Mouse (Mus musculus) bone marrow, adult 2 months (tissue): ENCODE measurements around the gene Dleu7. TPM values are rescaled to one million over a fixed set of nuclear protein-coding genes. Genes with fewer than 3 reads are reported as not detected.

Source experiments
- H3K27ac ChIP-seq: fragments of 200-500 bp; 2 replicates; pipeline ENCODE4 v1.5.1; 2012; ENCODE audit warnings: low read depth, mild to moderate bottlenecking, control low read depth, inconsistent platforms, low read length; ENCODE audit not compliant: control insufficient read depth, poor library complexity, insufficient read depth
- H3K4me1 ChIP-seq: fragments of 200-500 bp; 2 replicates; pipeline ENCODE4 v1.6.1; 2011; ENCODE audit warnings: low read length; ENCODE audit not compliant: control insufficient read depth, insufficient read depth
- H3K4me3 ChIP-seq: fragments of 200-500 bp; replicated peaks from 2 replicates; pipeline ENCODE3; 2011; ENCODE audit warnings: mild to moderate bottlenecking, low read depth, low read length, control low read depth; ENCODE audit not compliant: control insufficient read depth
- CTCF ChIP-seq: fragments of 200-500 bp; IDR thresholded peaks from 2 replicates; pipeline ENCODE4 v1.5.1; 2011; ENCODE audit warnings: low read length, control low read depth; ENCODE audit not compliant: control insufficient read depth, insufficient read depth
- POLR2A ChIP-seq: fragments of 200-500 bp; IDR thresholded peaks from 2 replicates; pipeline ENCODE4 v1.6.1; 2011; ENCODE audit warnings: low read depth, mild to moderate bottlenecking, control low read depth, low read length, borderline replicate concordance; ENCODE audit not compliant: control insufficient read depth
- WGBS: fragments of 180-500 bp; shearing (Covaris S2); methylation state at CpG from one replicate; pipeline ENCODE4 v1.1.7; 2018; 5-methylcytosine and 5-hydroxymethylcytosine counted together
- polyA plus RNA-seq: library from polyadenylated mRNA; stranded (reverse); fragments of >200 nt; gene quantifications from 2 replicates; pipeline ENCODE4 v1.2.4, GENCODE M21; 2011; ENCODE audit warnings: low replicate concordance; ENCODE audit not compliant: missing spikeins, insufficient read depth, insufficient read length

Dleu7 gene
- polyA plus RNA-seq, 1 experiment = not detected

GRCm38 (mm10) chr14:62328606-62329005 lies 35.8 kb upstream of the Dleu7 start:
- 66% methylated on average over 6 of the region's 6 CpGs for WGBS
- no peak for TF ChIP-seq CTCF
- no peak for TF ChIP-seq POLR2A
- Histone ChIP-seq H3K27ac (no peak overlapping the region), H3K4me1 (peaks cover 2% of the 10 kb centered on the region), H3K4me3 (no peak overlapping the region)

GRCm38 (mm10) chr14:62327171-62327570 lies 34.3 kb upstream of the Dleu7 start:
- Histone ChIP-seq H3K27ac (no peak overlapping the region), H3K4me3 (no peak overlapping the region), H3K4me1 (no peaks in the 10 kb centered on the region; the same call in 1 of the 2 replicates)
- no peak for TF ChIP-seq POLR2A
- TF ChIP-seq CTCF = no peak
- WGBS = 71% methylated on average over 2 of the region's 2 CpGs

- H3K27ac ChIP-seq = no peak overlapping the region
- H3K4me3 ChIP-seq = no peak overlapping the region
- no peaks in the 10 kb centered on the region for H3K4me1 ChIP-seq
- TF ChIP-seq POLR2A = no peak
- no peak for TF ChIP-seq CTCF
- 78% methylated on average over 3 of the region's 3 CpGs for WGBS
Observed at GRCm38 (mm10) chr14:62326026-62326425, 33.2 kb upstream of the Dleu7 start.

- TF ChIP-seq CTCF = no peak
- no peak for TF ChIP-seq POLR2A
- WGBS = 86% methylated on average over 5 of the region's 5 CpGs
- H3K4me3 ChIP-seq = no peak overlapping the region
Observed at GRCm38 (mm10) chr14:62324943-62325342, 32.1 kb upstream of the Dleu7 start.

GRCm38 (mm10) chr14:62323457-62323856 lies 30.6 kb upstream of the Dleu7 start:
- no peak for TF ChIP-seq POLR2A
- no peak for TF ChIP-seq CTCF
- Histone ChIP-seq H3K4me1 (no peaks in the 10 kb centered on the region), H3K27ac (no peak overlapping the region), H3K4me3 (no peak overlapping the region)
- 82% methylated on average over 5 of the region's 5 CpGs for WGBS

More at GRCm38 (mm10) chr14:62324943-62325342, 32.1 kb upstream of the Dleu7 start:
- Histone ChIP-seq H3K27ac (no peak overlapping the region), H3K4me1 (no peaks in the 10 kb centered on the region)

GRCm38 (mm10) chr14:62322581-62323344 lies 29.9 kb upstream of the Dleu7 start:
- Histone ChIP-seq H3K27ac (no peak overlapping the region), H3K4me3 (no peak overlapping the region), H3K4me1 (no peaks in the 10 kb centered on the region)
- TF ChIP-seq CTCF (no peak), POLR2A (no peak)
- WGBS = 57% methylated on average over 6 of the region's 6 CpGs

GRCm38 (mm10) chr14:62311672-62312071 lies 18.8 kb upstream of the Dleu7 start:
- WGBS = 64% methylated on average over 1 of the region's 1 CpGs
- no peak overlapping the region for H3K27ac ChIP-seq
- H3K4me3 ChIP-seq = no peak overlapping the region
- H3K4me1 ChIP-seq = no peaks in the 10 kb centered on the region
- TF ChIP-seq POLR2A (no peak), CTCF (no peak)

- 56% methylated on average over 2 of the region's 2 CpGs for WGBS
- TF ChIP-seq CTCF (no peak), POLR2A (no peak)
Observed at GRCm38 (mm10) chr14:62309026-62309425, 16.2 kb upstream of the Dleu7 start.

GRCm38 (mm10) chr14:62307555-62307954 lies 14.7 kb upstream of the Dleu7 start:
- Histone ChIP-seq H3K27ac (no peak overlapping the region), H3K4me1 (no peaks in the 10 kb centered on the region; the same call in 1 of the 2 replicates), H3K4me3 (no peak overlapping the region)
- TF ChIP-seq CTCF = no peak
- TF ChIP-seq POLR2A = no peak
- WGBS = 89% methylated on average over 1 of the region's 1 CpGs

More at GRCm38 (mm10) chr14:62309026-62309425, 16.2 kb upstream of the Dleu7 start:
- Histone ChIP-seq H3K4me1 (no peaks in the 10 kb centered on the region; the same call in 1 of the 2 replicates), H3K4me3 (no peak overlapping the region), H3K27ac (no peak overlapping the region)

- Histone ChIP-seq H3K4me1 (no peaks in the 10 kb centered on the region), H3K4me3 (no peak overlapping the region), H3K27ac (no peak overlapping the region)
- no peak for TF ChIP-seq CTCF
- TF ChIP-seq POLR2A = no peak
- 73% methylated on average over 3 of the region's 3 CpGs for WGBS
Observed at GRCm38 (mm10) chr14:62300031-62300430, 7.2 kb upstream of the Dleu7 start.
